Mouse (Mus musculus): ENCODE measurements at regions not wholly inside any gene's neighbourhood (a gene's known extent, or its start where the extent isn't known, plus 50 kb on each side); places are given as distances from the start of the nearest gene placed in this dataset.

- Histone ChIP-seq H3K4me3 (no peak overlapping the region), H3K36me3 (ENCODE audit: control insufficient read depth, insufficient read depth) (no peaks in the 10 kb centered on the region), H3K27me3 (ENCODE audit: control insufficient read depth, insufficient read depth, insufficient read length) (no peaks in the 10 kb centered on the region), H3K4me2 (ENCODE audit: low read depth) (no peak overlapping the region), H3K79me2 (ENCODE audit: control insufficient read depth, insufficient read depth) (no peaks in the 10 kb centered on the region), H3ac (ENCODE audit: control insufficient read depth, insufficient read length) (no peak overlapping the region)
- TF ChIP-seq TCF12 (IDR thresholded peaks at IDR 0.05; ENCODE audit: insufficient read depth, poor library complexity, severe bottlenecking) (no peak), POLR2A (IDR thresholded peaks at IDR 0.05; ENCODE audit: insufficient read length, low read depth) (no peak), CEBPB (IDR thresholded peaks at IDR 0.05; ENCODE audit: insufficient read depth, poor library complexity, severe bottlenecking) (no peak), USF1 (IDR thresholded peaks at IDR 0.05; ENCODE audit: low read depth) (no peak), E2F4 (IDR thresholded peaks at IDR 0.05; ENCODE audit: insufficient read depth) (no peak), REST (IDR thresholded peaks at IDR 0.05; ENCODE audit: insufficient read depth, insufficient read length) (no peak), MYOG (IDR thresholded peaks at IDR 0.05; ENCODE audit: control insufficient read depth in 1 of 3, insufficient read depth in 1 of 3, insufficient read length in 2 of 3, low read depth in 2 of 3) (no peak), MAX (IDR thresholded peaks at IDR 0.05; ENCODE audit: low read depth) (no peak), SRF (IDR thresholded peaks at IDR 0.05; ENCODE audit: control insufficient read depth, insufficient read length, low read depth) (no peak), POLR2AphosphoS2 (IDR thresholded peaks at IDR 0.05; ENCODE audit: insufficient read length, low read depth) (no peak), MYOD1 (IDR thresholded peaks at IDR 0.05; ENCODE audit: control insufficient read depth in 1 of 3, insufficient read length in 2 of 3, low read depth in 2 of 3) (no peak), TCF3 (IDR thresholded peaks at IDR 0.05; ENCODE audit: insufficient read length, low read depth) (no peak)
These were observed 179.2 kb upstream of the Gm4791 start for GRCm38 (mm10) chr9:46819376-46819775.

GRCm38 (mm10) chr9:46816126-46816525 lies 182.4 kb upstream of the Gm4791 start:
- TF ChIP-seq POLR2A (IDR thresholded peaks at IDR 0.05; ENCODE audit: insufficient read length, low read depth): no peak
- TF ChIP-seq REST (IDR thresholded peaks at IDR 0.05; ENCODE audit: insufficient read depth, insufficient read length): no peak
- TF ChIP-seq MYOD1 (IDR thresholded peaks at IDR 0.05; ENCODE audit: control insufficient read depth in 1 of 3, insufficient read length in 2 of 3, low read depth in 2 of 3): no peak
- no peak overlapping the region for H3ac ChIP-seq (ENCODE audit: control insufficient read depth, insufficient read length)
- no peaks in the 10 kb centered on the region for H3K79me2 ChIP-seq (ENCODE audit: control insufficient read depth, insufficient read depth)
- no peaks in the 10 kb centered on the region for H3K36me3 ChIP-seq (ENCODE audit: control insufficient read depth, insufficient read depth)
- H3K27me3 ChIP-seq (ENCODE audit: control insufficient read depth, insufficient read depth, insufficient read length): no peaks in the 10 kb centered on the region
- H3K4me2 ChIP-seq (ENCODE audit: low read depth): no peak overlapping the region
- no peak overlapping the region for H3K4me3 ChIP-seq

- H3K79me2 ChIP-seq (ENCODE audit: control insufficient read depth, insufficient read depth): no peaks in the 10 kb centered on the region
- H3K4me2 ChIP-seq (ENCODE audit: low read depth): no peak overlapping the region
- H3K4me3 ChIP-seq: no peak overlapping the region
- no peaks in the 10 kb centered on the region for H3K27me3 ChIP-seq (ENCODE audit: control insufficient read depth, insufficient read depth, insufficient read length)
- TF ChIP-seq E2F4 (IDR thresholded peaks at IDR 0.05; ENCODE audit: insufficient read depth) (no peak), MAX (IDR thresholded peaks at IDR 0.05; ENCODE audit: low read depth) (no peak), MYOD1 (IDR thresholded peaks at IDR 0.05; ENCODE audit: control insufficient read depth in 1 of 3, insufficient read length in 2 of 3, low read depth in 2 of 3) (no peak), POLR2A (IDR thresholded peaks at IDR 0.05; ENCODE audit: insufficient read length, low read depth) (no peak), USF1 (IDR thresholded peaks at IDR 0.05; ENCODE audit: low read depth) (no peak), MYOG (IDR thresholded peaks at IDR 0.05; ENCODE audit: control insufficient read depth in 1 of 3, insufficient read depth in 1 of 3, insufficient read length in 2 of 3, low read depth in 2 of 3) (no peak), REST (IDR thresholded peaks at IDR 0.05; ENCODE audit: insufficient read depth, insufficient read length) (no peak), TCF12 (IDR thresholded peaks at IDR 0.05; ENCODE audit: insufficient read depth, poor library complexity, severe bottlenecking) (no peak), TCF3 (IDR thresholded peaks at IDR 0.05; ENCODE audit: insufficient read length, low read depth) (no peak), SRF (IDR thresholded peaks at IDR 0.05; ENCODE audit: control insufficient read depth, insufficient read length, low read depth) (no peak), POLR2AphosphoS2 (IDR thresholded peaks at IDR 0.05; ENCODE audit: insufficient read length, low read depth) (no peak), CEBPB (IDR thresholded peaks at IDR 0.05; ENCODE audit: insufficient read depth, poor library complexity, severe bottlenecking) (no peak)
- no peak overlapping the region for H3ac ChIP-seq (ENCODE audit: control insufficient read depth, insufficient read length)
- H3K36me3 ChIP-seq (ENCODE audit: control insufficient read depth, insufficient read depth): no peaks in the 10 kb centered on the region
These were observed 183.9 kb upstream of the Gm4791 start for GRCm38 (mm10) chr9:46814478-46815241.

- Histone ChIP-seq H3ac (ENCODE audit: control insufficient read depth, insufficient read length) (no peak overlapping the region), H3K79me2 (ENCODE audit: control insufficient read depth, insufficient read depth) (no peaks in the 10 kb centered on the region), H3K4me3 (no peak overlapping the region), H3K27me3 (ENCODE audit: control insufficient read depth, insufficient read depth, insufficient read length) (no peaks in the 10 kb centered on the region), H3K4me2 (ENCODE audit: low read depth) (no peak overlapping the region), H3K36me3 (ENCODE audit: control insufficient read depth, insufficient read depth) (no peaks in the 10 kb centered on the region)
- TF ChIP-seq MAX (IDR thresholded peaks at IDR 0.05; ENCODE audit: low read depth) (no peak), E2F4 (IDR thresholded peaks at IDR 0.05; ENCODE audit: insufficient read depth) (no peak), USF1 (IDR thresholded peaks at IDR 0.05; ENCODE audit: low read depth) (no peak), MYOD1 (IDR thresholded peaks at IDR 0.05; ENCODE audit: control insufficient read depth in 1 of 3, insufficient read length in 2 of 3, low read depth in 2 of 3) (no peak), TCF3 (IDR thresholded peaks at IDR 0.05; ENCODE audit: insufficient read length, low read depth) (no peak), TCF12 (IDR thresholded peaks at IDR 0.05; ENCODE audit: insufficient read depth, poor library complexity, severe bottlenecking) (no peak), MYOG (IDR thresholded peaks at IDR 0.05; ENCODE audit: control insufficient read depth in 1 of 3, insufficient read depth in 1 of 3, insufficient read length in 2 of 3, low read depth in 2 of 3) (no peak), POLR2AphosphoS2 (IDR thresholded peaks at IDR 0.05; ENCODE audit: insufficient read length, low read depth) (no peak), REST (IDR thresholded peaks at IDR 0.05; ENCODE audit: insufficient read depth, insufficient read length) (no peak), POLR2A (IDR thresholded peaks at IDR 0.05; ENCODE audit: insufficient read length, low read depth) (no peak), SRF (IDR thresholded peaks at IDR 0.05; ENCODE audit: control insufficient read depth, insufficient read length, low read depth) (no peak), CEBPB (IDR thresholded peaks at IDR 0.05; ENCODE audit: insufficient read depth, poor library complexity, severe bottlenecking) (no peak)
These were observed 188.3 kb upstream of the Gm4791 start for GRCm38 (mm10) chr9:46810266-46810665.
